Mouse (Mus musculus) thymus, postnatal 36 days (tissue): ENCODE measurements at regions not wholly inside any gene's neighbourhood (a gene's known extent, or its start where the extent isn't known, plus 50 kb on each side); places are given as distances from the start of the nearest gene placed in this dataset.

Experiments
- DNase-seq, 2 experiments: peaks; one replicate each; pipeline ENCODE4 v3.0.0; 2022; ENCODE audit warnings: mixed read lengths in 2 of 2

DNA sequence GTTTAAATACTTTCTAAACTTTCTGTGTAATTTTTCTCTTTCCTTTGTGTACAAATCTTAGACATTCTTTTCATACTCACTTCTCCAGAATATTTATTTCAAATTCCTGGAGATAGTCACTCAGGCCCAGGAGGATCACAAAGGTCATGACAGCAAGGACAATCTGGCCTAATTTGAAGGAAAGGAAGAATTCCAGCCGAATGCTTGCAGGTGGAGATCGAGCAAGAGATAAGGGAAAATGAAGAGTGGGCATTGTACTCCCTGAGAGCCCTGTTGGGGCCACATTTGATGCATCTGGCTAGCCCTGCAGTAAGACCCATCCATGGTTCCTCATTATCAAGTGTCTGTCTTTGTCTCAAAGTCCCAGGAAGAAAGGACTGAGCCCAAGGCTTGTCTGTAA, 66.0 kb upstream of the Jazf1 start:
- no peak for DNase-seq

- no peak for DNase-seq
Observed at GRCm38 (mm10) chr6:53130717-53131330, 62.4 kb upstream of the Jazf1 start.

- DNase-seq = no peak
Observed at GRCm38 (mm10) chr6:53126776-53127175, 58.3 kb upstream of the Jazf1 start.

GRCm38 (mm10) chr6:53124800-53125450, 56.5 kb upstream of the Jazf1 start:
- no peak for DNase-seq

- DNase-seq = no peak
Observed at GRCm38 (mm10) chr6:53120385-53120784, 52.0 kb upstream of the Jazf1 start.
